Mouse (Mus musculus) small intestine, adult 2 months (tissue): ENCODE measurements at regions not wholly inside any gene's neighbourhood (a gene's known extent, or its start where the extent isn't known, plus 50 kb on each side); places are given as distances from the start of the nearest gene placed in this dataset.

Experiments used
- CTCF ChIP-seq: fragments of 200-500 bp; IDR thresholded peaks from 2 replicates; pipeline ENCODE4 v1.5.1; 2012; ENCODE audit warnings: low read depth, mild to moderate bottlenecking, control low read depth, inconsistent platforms, low read length, moderate library complexity, mixed read lengths; ENCODE audit not compliant: insufficient replicate concordance, insufficient read length; ENCODE audit errors: extremely low read depth
- POLR2A ChIP-seq: fragments of 200-500 bp; IDR thresholded peaks from 2 replicates; pipeline ENCODE4 v1.6.1; 2012; ENCODE audit warnings: low read depth, mild to moderate bottlenecking, control low read depth, inconsistent platforms, low read length, moderate library complexity

GRCm38 (mm10) chr2:9639262-9639661 lies 241.8 kb upstream of the 4930412O13Rik start:
- TF ChIP-seq CTCF (no peak), POLR2A (no peak)
